Mouse (Mus musculus) gastrocnemius, adult 2 months (tissue): Measurements from ENCODE around the gene Pfas. TPM values are rescaled to one million over a fixed set of nuclear protein-coding genes. Genes with fewer than 3 reads are reported as not detected.
"Not testable (repeated sequence)": the region's sequence is repeated elsewhere in the genome, so short reads cannot be mapped to it uniquely, and the experiment has no call there.

Experiments
- DNase-seq: peaks from one replicate; pipeline ENCODE4 v3.0.0; 2022
- H3K27ac ChIP-seq: fragments of 200-600 bp; 2 replicates; pipeline ENCODE4 v1.8.1; 2022; ENCODE audit warnings: mild to moderate bottlenecking
- H3K4me3 ChIP-seq: fragments of 200-600 bp; 2 replicates; pipeline ENCODE4 v1.8.1; 2022; ENCODE audit warnings: mild to moderate bottlenecking, moderate library complexity
- CTCF ChIP-seq: fragments of 200-600 bp; IDR thresholded peaks from 2 replicates; pipeline ENCODE4 v1.8.1; 2022; ENCODE audit warnings: antibody characterized with exemption, mild to moderate bottlenecking, moderate library complexity
- intact Hi-C: fragments of 180-260 bp; cut with DNase I; formaldehyde crosslinking; loops from one replicate; pipeline ENCODE4 v1.15.1; 2025
- total RNA-seq, 2 experiments: library from RNA; stranded (reverse); gene quantifications; 2 replicates each; pipeline ENCODE4 v1.2.3; 2021

Pfas gene
- total RNA-seq, 2 experiments from 2014 or later = 7.8 to 14.8 TPM

DNA sequence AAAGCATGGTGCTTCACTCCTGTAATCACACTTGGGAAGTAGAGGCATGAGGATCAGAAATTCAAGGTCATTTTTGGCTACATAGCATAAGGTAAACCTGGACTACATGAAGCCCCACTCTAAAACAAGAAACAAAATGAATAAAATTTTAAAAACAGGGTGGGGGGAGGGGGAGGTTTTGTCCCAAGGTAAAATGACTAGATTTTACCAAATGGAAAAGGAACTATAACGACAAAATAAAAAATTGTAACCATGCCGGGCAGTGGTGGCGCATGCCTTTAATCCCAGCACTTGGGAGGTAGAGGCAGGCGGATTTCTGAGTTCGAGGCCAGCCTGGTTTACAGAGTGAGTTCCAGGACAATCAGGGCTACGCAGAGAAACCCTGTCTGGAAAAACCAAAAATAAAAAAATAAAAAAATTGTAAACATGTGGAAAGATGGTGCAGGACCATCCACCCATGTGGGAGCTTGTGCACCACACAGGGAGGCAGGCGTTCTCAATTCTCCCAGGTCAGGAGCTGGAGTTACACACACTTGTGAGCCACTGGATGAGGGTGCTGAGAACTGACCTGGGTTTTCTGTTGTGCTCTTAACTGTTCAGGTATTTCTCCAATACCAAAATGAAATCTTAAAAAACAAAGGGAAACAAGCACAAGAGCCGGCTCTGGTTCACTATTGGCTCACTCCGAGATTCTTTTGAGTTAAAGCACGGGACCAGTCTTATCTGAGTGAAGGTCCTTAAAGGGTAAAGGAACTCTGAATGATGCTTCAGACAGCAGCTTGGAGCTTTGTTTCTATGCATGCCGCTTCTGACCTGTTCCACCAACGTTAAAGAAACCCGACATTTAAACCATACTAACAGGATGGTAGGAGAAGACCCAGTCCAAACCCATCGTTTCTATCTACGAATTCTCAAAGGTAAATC lies 2.4 kb upstream of the Pfas start:
- Histone ChIP-seq H3K4me3 (peak overlapping the region; percentile 87), H3K27ac (peak overlapping the region; percentile 28; the same call in 1 of the 2 replicates)
- intact Hi-C loops = no loop called here
- DNase-seq = no peak
- TF ChIP-seq CTCF = no peak

DNA sequence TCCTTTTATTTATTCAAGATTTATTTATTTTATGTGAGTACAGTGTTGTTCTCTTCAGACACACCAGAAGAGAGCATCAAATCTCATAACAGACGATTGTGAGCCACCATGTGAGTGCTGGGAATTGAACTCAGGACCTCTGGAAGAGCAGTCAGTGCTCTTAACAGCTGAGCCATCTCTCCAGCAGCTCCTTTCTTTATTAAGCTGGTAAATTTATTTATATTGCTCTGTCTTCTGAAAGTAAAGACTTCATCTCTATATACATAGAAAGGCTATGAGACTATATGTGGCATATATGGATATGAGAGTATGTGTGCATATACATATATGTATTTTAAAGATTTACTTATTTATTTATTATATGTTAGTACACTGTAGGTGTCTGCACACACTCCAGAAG lies 1.2 kb upstream of the Pfas start:
- intact Hi-C loops = no loop called here
- TF ChIP-seq CTCF = no peak
- no peak overlapping the region for H3K4me3 ChIP-seq
- no peak for DNase-seq
- H3K27ac ChIP-seq = no peak overlapping the region

DNA sequence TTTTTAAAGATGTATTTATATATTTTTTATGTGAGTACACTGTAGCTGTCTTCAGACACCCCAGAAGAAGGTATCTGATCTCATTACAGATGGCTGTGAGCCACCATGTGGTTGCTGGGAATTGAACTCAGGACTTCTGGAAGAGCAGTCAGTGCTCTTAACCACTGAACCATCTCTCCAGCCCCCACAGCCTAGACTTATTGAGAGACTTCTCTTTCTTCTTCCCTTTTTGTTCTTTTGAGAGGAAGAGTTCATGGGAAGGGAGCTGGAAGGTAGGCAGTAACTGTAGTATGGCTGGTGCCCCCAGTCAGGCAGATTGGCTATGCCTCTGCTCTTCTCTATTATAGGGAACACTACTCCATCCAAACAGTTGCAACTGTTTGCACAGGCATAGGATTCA lies 1.7 kb downstream of the Pfas start:
- H3K27ac ChIP-seq, H3K4me3 ChIP-seq, DNase-seq, intact Hi-C loops: not testable (repeated sequence)

DNA sequence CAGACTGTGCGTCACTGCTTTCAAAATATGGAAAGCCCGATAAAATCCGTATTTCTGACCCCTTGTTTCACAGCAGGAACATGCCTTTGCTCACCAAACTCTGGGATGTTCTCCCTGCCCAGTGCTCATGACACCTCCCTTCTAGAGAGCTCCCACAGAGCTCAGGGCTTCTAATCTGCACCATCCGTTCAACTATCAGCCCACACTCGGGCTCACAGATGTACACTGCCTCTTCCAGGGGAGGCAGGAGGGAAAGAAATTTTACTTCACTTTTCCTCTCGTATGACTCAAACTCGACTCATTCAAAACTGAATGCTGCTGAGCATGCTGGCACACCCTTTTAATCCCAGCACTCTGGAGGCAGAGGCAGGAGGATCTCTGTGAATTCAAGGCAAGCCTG lies 3.1 kb downstream of the Pfas start:
- no peak for DNase-seq
- Histone ChIP-seq H3K4me3 (no peak overlapping the region), H3K27ac (no peak overlapping the region)
- intact Hi-C loops = no loop called here
- TF ChIP-seq CTCF = no peak

DNA sequence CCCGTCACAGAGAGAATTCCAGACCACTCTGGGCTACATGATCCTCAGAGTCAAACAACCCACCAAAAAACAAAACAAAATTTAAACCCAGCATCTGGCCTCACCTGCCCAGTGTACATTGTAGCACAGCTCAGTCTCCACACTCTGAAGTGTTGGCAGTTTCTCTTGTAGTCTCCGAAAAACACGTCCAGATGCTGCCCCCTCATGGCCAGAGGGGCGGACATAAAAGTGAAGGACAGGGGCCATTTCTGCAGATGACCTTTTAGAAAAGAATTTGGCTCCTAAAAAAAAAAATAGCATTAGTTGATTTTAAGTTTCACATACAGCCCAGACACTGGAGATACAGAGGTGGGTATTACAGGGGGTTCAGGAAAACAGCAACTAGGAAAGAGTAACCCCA lies 4.7 kb downstream of the Pfas start:
- intact Hi-C loops = no loop called here
- peak; percentile 50 for TF ChIP-seq CTCF
- Histone ChIP-seq H3K4me3 (no peak overlapping the region), H3K27ac (no peak overlapping the region)
- DNase-seq = peak; percentile 48

DNA sequence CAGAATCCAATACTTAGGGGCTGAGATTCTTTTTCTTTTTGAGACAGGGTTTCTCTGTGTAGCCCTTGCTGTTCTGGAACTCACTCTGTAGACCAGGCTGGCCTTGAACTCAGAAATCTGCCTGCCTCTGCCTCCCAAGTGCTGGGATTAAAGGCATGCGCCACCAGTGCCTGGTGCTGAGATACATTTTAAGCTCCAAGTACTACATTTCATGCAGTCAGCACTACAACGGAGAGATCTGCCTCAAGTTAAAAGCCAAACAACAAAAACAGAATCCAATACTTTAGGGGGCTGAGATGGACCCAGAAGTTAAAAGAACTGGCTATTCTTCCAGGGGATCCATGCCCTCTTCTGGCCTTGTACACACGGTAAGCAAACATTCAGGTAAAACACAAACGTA lies 5.5 kb downstream of the Pfas start:
- intact Hi-C loops, H3K27ac ChIP-seq, DNase-seq, H3K4me3 ChIP-seq: not testable (repeated sequence)

DNA sequence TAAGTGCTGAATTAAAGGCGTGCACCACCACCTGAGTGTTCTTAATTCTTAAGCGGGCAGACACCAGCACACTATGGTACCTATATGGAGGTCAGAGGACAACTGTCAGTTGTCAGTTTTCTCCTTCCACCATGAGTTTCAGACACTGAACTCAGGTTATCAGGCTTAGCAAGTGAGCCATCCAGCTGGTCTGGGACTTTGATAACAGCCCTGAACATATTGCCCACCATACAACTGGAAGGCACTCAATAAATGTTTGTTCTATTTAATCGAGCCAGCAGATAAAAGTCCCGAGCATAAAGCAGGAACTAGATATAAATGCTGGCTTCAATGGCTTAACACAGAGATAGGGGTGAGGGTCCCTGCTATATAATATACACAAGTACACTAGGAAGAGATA lies 11.2 kb downstream of the Pfas start:
- no peak for TF ChIP-seq CTCF
- Histone ChIP-seq H3K27ac (no peak overlapping the region), H3K4me3 (no peak overlapping the region)
- intact Hi-C loops = no loop called here
- DNase-seq = no peak

DNA sequence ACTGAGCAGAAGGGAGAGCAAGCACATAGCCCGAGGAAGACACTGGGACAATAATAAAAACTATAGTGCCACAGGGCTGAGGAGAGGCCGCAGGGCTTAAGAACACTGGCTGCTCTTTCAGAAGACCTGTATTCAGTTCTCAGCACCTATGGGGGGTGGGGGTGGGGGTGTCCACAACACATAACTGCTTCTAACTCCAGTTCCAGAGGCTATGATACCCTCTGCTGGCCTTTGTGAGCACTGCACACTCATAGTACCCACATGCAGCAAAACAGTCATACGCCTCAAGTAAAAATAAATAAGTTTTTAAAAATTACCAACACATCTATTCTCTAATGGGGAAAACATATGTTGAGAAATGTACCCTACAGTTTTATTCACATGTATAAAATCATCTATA lies 13.9 kb downstream of the Pfas start:
- H3K27ac ChIP-seq = no peak overlapping the region
- no peak for DNase-seq
- TF ChIP-seq CTCF = peak; percentile 47
- no peak overlapping the region for H3K4me3 ChIP-seq
- intact Hi-C loops = no loop called here

DNA sequence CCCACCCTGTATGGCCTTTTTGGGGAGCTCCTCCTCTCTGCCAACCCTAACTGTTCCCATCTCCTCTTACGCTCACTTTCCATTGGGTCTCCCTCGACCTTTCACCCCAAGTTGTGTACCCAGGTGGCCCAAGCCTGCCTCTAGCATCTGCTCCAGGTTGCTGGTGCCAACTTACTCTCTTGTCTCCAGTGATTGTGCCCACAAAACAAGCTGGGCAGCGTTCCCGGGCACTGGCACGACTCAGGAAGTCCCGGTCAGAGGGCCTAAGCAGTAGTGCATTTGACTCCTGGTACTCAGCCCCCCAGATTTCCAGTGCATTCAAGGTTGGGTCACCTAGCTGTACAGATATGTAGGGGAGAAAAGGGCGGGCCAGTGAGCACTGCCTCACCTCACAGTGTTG lies 15.1 kb downstream of the Pfas start:
- intact Hi-C loops = no loop called here
- H3K4me3 ChIP-seq = no peak overlapping the region
- no peak for TF ChIP-seq CTCF
- DNase-seq = no peak
- no peak overlapping the region for H3K27ac ChIP-seq

DNA sequence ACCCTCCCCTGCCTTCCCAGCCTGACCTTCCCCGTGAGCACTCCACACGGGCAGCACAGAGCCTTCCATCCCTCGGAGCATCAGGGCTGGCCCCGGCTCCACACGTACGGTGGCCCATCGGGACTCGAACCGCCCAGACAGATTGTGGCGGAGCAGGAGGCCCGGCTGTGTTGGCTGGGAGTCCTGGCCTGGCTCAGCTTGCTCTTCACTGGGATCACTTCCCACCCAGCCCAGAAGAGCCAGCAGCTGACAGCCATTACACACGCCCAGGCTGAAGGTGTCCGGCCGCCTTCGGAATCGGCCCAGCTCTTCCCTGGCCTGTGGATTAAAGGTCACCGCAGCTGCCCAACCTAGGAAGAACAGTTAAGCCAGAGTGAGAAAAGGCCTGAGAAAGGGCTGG lies 19.9 kb downstream of the Pfas start:
- DNase-seq = peak; percentile 85
- intact Hi-C loops = no loop called here
- Histone ChIP-seq H3K27ac (peak overlapping the region; percentile 73), H3K4me3 (no peak overlapping the region)
- TF ChIP-seq CTCF = no peak

DNA sequence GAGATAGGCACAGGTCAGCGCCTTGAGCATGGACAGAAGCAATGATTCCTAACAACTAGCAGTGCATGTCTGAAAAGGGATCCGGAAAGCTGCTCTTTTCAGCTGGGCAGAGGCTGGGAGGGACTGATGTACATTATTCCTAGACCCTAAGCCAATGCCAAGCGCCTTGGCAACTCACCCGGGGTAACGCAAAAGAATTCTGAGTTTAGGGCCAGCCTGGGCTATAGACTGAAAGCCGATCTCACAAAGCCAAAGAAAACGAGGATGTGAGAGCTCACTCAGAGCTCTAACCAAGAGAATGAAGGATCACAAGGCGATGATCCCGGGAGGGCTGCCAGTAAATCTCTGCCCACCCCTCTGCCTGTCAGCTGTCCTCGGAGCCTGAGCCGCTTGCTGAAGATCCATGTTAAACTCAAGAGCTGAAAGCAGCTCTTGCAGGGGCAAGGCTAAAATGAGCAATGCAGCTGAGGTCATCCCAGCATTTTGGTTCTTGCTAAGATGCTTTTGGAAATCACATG lies 20.8 kb downstream of the Pfas start:
- Histone ChIP-seq H3K27ac (no peak overlapping the region), H3K4me3 (no peak overlapping the region)
- DNase-seq = no peak
- TF ChIP-seq CTCF = no peak
- intact Hi-C loops = no loop called here

DNA sequence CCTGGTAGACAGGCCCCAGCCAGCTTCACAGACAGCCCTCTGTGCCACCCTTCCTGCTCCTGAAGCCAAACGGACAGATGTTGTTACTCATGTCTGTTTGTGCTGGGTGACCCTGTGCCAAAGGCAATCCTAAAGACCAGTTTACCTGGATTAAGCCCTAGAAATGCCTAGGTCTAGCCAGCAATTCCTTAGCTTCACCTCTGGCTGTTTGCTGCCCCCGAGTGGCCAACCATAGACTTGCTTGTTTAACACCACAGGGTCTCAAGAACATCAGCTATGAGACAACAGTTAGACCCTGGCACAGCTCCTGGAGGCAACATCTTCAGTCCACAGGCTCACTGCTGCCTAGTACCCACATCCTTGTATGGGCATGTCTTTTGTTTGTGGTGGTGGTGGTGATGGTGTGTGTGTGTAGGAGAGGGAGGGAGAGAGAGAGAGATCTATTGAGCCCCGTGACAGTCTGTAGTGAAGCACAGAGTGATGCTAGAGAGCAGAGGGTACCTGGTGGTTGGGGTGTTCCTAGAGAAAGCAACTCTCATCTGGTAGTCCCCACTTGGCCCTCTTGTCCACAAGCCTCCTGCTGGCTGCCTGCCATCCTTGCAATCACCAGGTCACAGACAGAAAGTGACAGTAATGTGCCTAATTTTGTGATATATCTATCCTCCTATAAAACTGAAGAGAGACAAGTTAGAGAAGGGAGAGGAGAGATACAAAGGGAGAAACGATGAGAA lies 25.5 kb downstream of the Pfas start:
- peak; percentile 78 for DNase-seq
- TF ChIP-seq CTCF = peak; percentile 78
- Histone ChIP-seq H3K4me3 (no peak overlapping the region), H3K27ac (no peak overlapping the region)
- intact Hi-C loops = loop anchor here (2.0 kb wide), 2 partner anchors 18 to 78 kb away; no protein-coding TSS in a partner anchor

DNA sequence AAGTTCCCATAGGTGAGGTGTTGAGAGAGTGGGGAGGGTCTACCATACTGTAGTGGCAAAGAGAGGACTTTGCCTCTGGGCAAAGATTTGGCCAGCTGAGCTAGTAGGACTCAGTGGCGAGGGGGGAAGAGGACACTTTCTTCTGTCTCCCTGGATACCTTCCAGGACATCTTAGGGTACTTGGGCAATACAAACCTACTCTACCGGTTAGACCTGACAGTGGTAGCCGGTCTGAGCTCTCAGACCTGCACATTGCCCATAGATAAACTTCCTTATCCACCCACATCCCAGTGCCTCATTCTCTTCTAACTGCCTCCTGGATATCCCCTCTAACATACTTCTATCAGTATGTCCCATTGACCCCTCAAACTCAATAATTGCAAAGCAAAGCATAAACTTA lies 27.3 kb downstream of the Pfas start:
- Histone ChIP-seq H3K4me3 (no peak overlapping the region), H3K27ac (no peak overlapping the region)
- DNase-seq = no peak
- TF ChIP-seq CTCF = no peak
- intact Hi-C loops = no loop called here
